Mouse (Mus musculus): ENCODE results near the gene Polr1b. TPM values are rescaled to one million over a fixed set of nuclear protein-coding genes. Genes with fewer than 3 reads are reported as not detected.
A peak's percentile ranks its signal among the peaks of the same experiment; 100 is the strongest.

The Polr1b gene
- polyA plus RNA-seq, 1 experiment from 2014 or later = 23.5 TPM

DNA sequence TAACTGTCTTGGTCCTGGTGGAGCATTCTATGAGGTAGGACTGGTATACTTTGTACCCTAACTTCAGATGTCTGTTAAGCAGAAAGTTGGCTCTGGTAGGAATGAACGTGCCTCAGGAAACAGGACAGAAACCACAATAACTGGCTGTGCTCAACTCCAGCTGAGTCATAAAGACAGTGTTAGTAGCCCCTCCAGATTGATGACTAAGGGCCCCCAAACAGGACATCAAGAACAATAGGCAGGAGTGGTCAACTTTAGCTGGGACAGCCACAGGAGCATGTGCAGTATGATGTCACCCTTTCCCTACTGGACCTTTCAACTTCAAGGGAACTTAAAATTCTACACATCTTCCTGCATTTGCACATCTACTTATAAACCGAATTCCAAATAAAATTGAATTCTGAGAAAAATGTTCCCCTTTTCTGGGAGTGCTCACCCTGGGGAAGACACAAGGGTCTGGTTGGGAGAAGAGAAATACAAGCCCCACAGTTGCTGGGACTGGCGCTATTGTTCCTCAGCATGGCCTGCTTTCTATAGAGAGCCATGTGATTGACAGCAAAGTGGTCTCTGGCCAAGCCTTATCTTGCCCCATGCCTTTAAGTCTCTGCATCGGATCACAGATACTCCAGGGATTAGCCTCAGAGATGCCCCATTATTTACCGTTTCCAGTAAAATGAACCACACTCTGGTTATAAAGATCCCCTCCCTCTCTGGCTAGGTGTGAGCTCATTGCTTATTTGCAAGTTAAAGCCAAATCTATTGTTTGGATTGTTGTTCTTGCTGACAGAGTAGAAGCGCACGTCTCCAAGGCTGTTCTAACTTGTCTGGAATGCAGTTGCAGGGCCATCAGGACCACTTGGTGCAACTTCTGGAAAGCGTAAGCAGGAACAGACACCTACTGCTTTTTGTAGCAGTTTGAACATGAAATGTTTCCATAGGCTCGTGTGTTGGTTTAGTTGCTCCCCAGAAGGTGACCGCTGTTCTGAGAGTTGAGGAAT is 66.0 kb downstream of the Polr1b start:
- 67% methylated on average over 10 of the region's 10 CpGs for WGBS
- Histone ChIP-seq H3K36me3 (no peaks in the 10 kb centered on the region), H3K27me3 (no peaks in the 10 kb centered on the region), H3K9me3 (replicated peaks) (peaks cover 4% of the 10 kb centered on the region; the same call in 1 of the 2 replicates), H3K4me2 (replicated peaks) (no peak overlapping the region), H3K27ac (no peak overlapping the region), H3K4me1 (no peaks in the 10 kb centered on the region), H3K4me3 (no peak overlapping the region), H3K9ac (no peak overlapping the region)
- no peak for ATAC-seq (ENCODE audit: low FRiP score)

DNA sequence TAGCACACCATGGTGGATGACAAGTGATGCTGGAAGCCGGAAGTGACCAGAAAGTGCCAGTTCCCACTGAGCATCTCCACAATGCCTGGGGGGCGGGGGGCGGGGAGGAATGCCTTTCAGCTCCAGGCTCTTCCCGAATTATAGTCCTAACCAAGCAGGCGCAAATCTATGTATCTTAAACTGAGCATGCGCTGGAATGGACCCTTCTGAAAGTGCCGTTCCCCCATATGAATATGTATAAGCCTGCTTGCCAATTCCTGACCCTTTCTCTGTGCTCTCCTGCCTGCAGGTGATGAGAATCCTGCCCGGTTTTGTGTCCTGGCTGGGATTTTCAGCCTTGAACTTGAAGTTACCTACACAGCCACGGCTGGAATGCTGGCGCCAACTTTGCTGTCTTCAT is 72.6 kb downstream of the Polr1b start:
- H3K9me3 ChIP-seq (replicated peaks) = peaks cover 1% of the 10 kb centered on the region; the same call in 1 of the 2 replicates
- no peaks in the 10 kb centered on the region for H3K4me1 ChIP-seq
- H3K27me3 ChIP-seq = no peaks in the 10 kb centered on the region
- H3K9ac ChIP-seq = no peak overlapping the region
- WGBS = 49% methylated on average over 10 of the region's 10 CpGs
- ATAC-seq (ENCODE audit: low FRiP score) = no peak
- no peak overlapping the region for H3K4me3 ChIP-seq
- no peaks in the 10 kb centered on the region for H3K36me3 ChIP-seq
- 0 out of 2 replicates have a peak overlapping the region, but pooled peaks have one; percentile 21 for H3K4me2 ChIP-seq (replicated peaks)
- no peak overlapping the region for H3K27ac ChIP-seq

DNA sequence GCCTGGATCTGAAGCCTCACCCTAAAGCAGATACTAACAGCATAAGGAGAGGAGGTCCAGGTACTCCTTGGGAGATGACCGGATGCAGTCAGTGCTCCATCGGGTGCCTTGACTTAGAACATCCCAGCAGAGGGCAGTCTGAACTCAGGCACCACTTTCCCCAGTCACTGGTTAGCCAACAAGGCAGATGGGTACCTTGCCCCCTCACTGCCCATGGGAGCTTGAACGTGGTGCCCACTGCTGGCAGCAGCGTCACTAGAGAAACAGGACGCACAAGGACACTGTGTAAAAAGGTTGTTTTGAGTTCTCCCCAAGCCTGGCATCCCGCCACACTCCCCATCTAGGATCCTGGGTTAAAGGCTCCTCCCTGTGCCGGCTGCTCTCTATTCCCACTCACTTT is 73.7 kb downstream of the Polr1b start:
- ATAC-seq (ENCODE audit: low FRiP score) = no peak
- Histone ChIP-seq H3K27ac (no peak overlapping the region), H3K4me1 (no peaks in the 10 kb centered on the region), H3K4me3 (no peak overlapping the region), H3K9ac (no peak overlapping the region), H3K9me3 (replicated peaks) (no peaks in the 10 kb centered on the region), H3K36me3 (no peaks in the 10 kb centered on the region), H3K27me3 (no peaks in the 10 kb centered on the region), H3K4me2 (replicated peaks) (no peak overlapping the region)
- 38% methylated on average over 7 of the region's 7 CpGs for WGBS

DNA sequence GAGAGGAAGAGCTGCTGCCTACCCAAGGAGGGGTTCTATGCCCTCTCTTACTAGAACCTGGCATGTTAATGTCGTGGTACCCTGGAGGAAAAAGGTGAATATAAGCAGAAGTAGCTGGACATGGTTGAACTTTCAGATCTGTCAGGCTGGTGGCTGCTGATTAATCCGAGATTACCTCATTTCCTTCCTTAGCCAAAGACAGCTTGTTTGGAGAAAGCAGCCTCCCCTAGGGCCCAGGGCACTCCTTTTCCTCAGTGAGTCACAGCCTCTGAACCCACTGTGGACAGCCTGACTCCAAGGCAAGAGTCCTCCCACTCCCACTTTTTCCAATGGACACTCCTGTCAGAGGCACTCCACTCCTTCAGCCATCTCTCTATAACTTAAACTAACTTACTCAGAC is 74.8 kb downstream of the Polr1b start:
- ATAC-seq (ENCODE audit: low FRiP score) = no peak
- H3K9ac ChIP-seq = no peak overlapping the region
- no peak overlapping the region for H3K4me3 ChIP-seq
- no peak overlapping the region for H3K27ac ChIP-seq
- H3K36me3 ChIP-seq = no peaks in the 10 kb centered on the region
- no peaks in the 10 kb centered on the region for H3K4me1 ChIP-seq
- H3K27me3 ChIP-seq = no peaks in the 10 kb centered on the region
- no peak overlapping the region for H3K4me2 ChIP-seq (replicated peaks)
- H3K9me3 ChIP-seq (replicated peaks) = no peaks in the 10 kb centered on the region
- 63% methylated on average over 2 of the region's 2 CpGs for WGBS

Other genes starting within 250 kb of the Polr1b start
- gene Fbln7, start 238.0 kb upstream of the Polr1b start, polyA plus RNA-seq (2016; fragmentation: Nextera tagmentation; extraction: Ambion mirVana) = 2.8 and 3.8 TPM in 2 replicates
- 8.8 and 9.0 TPM in 2 replicates for gene Zc3h8, start 156.9 kb upstream of the Polr1b start, polyA plus RNA-seq (2016; fragmentation: Nextera tagmentation; extraction: Ambion mirVana)
- gene Zc3h6, start 133.6 kb upstream of the Polr1b start, polyA plus RNA-seq (2016; fragmentation: Nextera tagmentation; extraction: Ambion mirVana) = 3.4 and 4.2 TPM in 2 replicates
- 28.5 and 32.6 TPM in 2 replicates for gene Gm10762, start 133.3 kb upstream of the Polr1b start, polyA plus RNA-seq (2016; fragmentation: Nextera tagmentation; extraction: Ambion mirVana)
- gene Vinac1, start 52.8 kb upstream of the Polr1b start, polyA plus RNA-seq (2016; fragmentation: Nextera tagmentation; extraction: Ambion mirVana) = 0.52 and 0.59 TPM in 2 replicates
- gene Ttl, start 35.1 kb upstream of the Polr1b start, polyA plus RNA-seq (2016; fragmentation: Nextera tagmentation; extraction: Ambion mirVana) = 23.4 and 24.1 TPM in 2 replicates
- 22.3 and 24.6 TPM in 2 replicates for gene Chchd5, start 28.7 kb downstream of the Polr1b start, polyA plus RNA-seq (2016; fragmentation: Nextera tagmentation; extraction: Ambion mirVana)
- 49.3 and 53.1 TPM in 2 replicates for gene Slc20a1, start 97.8 kb downstream of the Polr1b start, polyA plus RNA-seq (2016; fragmentation: Nextera tagmentation; extraction: Ambion mirVana)
- 33.8 and 37.6 TPM in 2 replicates for gene Ckap2l, start 196.2 kb downstream of the Polr1b start, polyA plus RNA-seq (2016; fragmentation: Nextera tagmentation; extraction: Ambion mirVana)
- 0.12 and 0.39 TPM in 2 replicates for gene Il1a, start 209.0 kb downstream of the Polr1b start, polyA plus RNA-seq (2016; fragmentation: Nextera tagmentation; extraction: Ambion mirVana)

Data from hindbrain, embryonic 12.5 days (tissue).